Mouse (Mus musculus) right cerebral cortex, postnatal 4 days (tissue): ENCODE measurements around the gene Mfsd4b3.
"Not testable (repeated sequence)": the region's sequence is repeated elsewhere in the genome, so short reads cannot be mapped to it uniquely, and the experiment has no call there.

Experiments used
- DNase-seq: peaks from one replicate; pipeline ENCODE4 v3.0.0-alpha.2; 2022

The Mfsd4b3 gene

GRCm38 (mm10) chr10:39959761-39960440 lies at the start of gene Mfsd4b3:
Gene Mfsd4b3 (minus strand): TSS chr10:39960153.
- peak; percentile 88 for DNase-seq

GRCm38 (mm10) chr10:40009591-40009990 lies 49.6 kb upstream of the Mfsd4b3 start:
- no peak for DNase-seq

- not testable (repeated sequence) for DNase-seq
These were observed 48.9 kb upstream of the Mfsd4b3 start for GRCm38 (mm10) chr10:40008847-40009246.

GRCm38 (mm10) chr10:40007953-40008352 lies 48.0 kb upstream of the Mfsd4b3 start:
- no peak for DNase-seq

GRCm38 (mm10) chr10:40006963-40007362 lies 47.0 kb upstream of the Mfsd4b3 start:
- DNase-seq: no peak

- no peak for DNase-seq
These were observed 40.8 kb upstream of the Mfsd4b3 start for GRCm38 (mm10) chr10:40000746-40001145.

GRCm38 (mm10) chr10:39991155-39991554 lies 31.2 kb upstream of the Mfsd4b3 start:
- DNase-seq: no peak

GRCm38 (mm10) chr10:39986466-39986865 lies 26.5 kb upstream of the Mfsd4b3 start, which contains the start of gene Mfsd4b5:
Gene Mfsd4b5 (minus strand): TSS chr10:39986646.
- no peak for DNase-seq

- DNase-seq: no peak
These were observed 22.7 kb upstream of the Mfsd4b3 start for GRCm38 (mm10) chr10:39982604-39983003.

GRCm38 (mm10) chr10:39978231-39978630 lies 18.3 kb upstream of the Mfsd4b3 start:
- no peak for DNase-seq

- DNase-seq: no peak
These were observed 17.4 kb upstream of the Mfsd4b3 start for GRCm38 (mm10) chr10:39977346-39977745.

GRCm38 (mm10) chr10:39975771-39976170 lies 15.8 kb upstream of the Mfsd4b3 start:
- DNase-seq: no peak

GRCm38 (mm10) chr10:39974982-39975381 lies 15.0 kb upstream of the Mfsd4b3 start:
- no peak for DNase-seq

- DNase-seq: no peak
These were observed 7.6 kb upstream of the Mfsd4b3 start for GRCm38 (mm10) chr10:39967512-39967911.

GRCm38 (mm10) chr10:39961906-39962305 lies 2.0 kb upstream of the Mfsd4b3 start:
- DNase-seq: no peak

GRCm38 (mm10) chr10:39960441-39960822 lies 479 bp upstream of the Mfsd4b3 start:
- no peak for DNase-seq

GRCm38 (mm10) chr10:39958266-39958665 lies 1.7 kb downstream of the Mfsd4b3 start:
- DNase-seq: no peak

- DNase-seq: no peak
These were observed 3.5 kb downstream of the Mfsd4b3 start for GRCm38 (mm10) chr10:39956340-39956878.

GRCm38 (mm10) chr10:39955163-39955562 lies 4.8 kb downstream of the Mfsd4b3 start:
- no peak for DNase-seq

GRCm38 (mm10) chr10:39949377-39949954 lies 10.5 kb downstream of the Mfsd4b3 start:
- DNase-seq: no peak

- not testable (repeated sequence) for DNase-seq
These were observed 12.8 kb downstream of the Mfsd4b3 start for GRCm38 (mm10) chr10:39947195-39947594.

GRCm38 (mm10) chr10:39936553-39936952 lies 23.4 kb downstream of the Mfsd4b3 start:
- DNase-seq: no peak

- peak; percentile 29 for DNase-seq
These were observed 33.3 kb downstream of the Mfsd4b3 start, which contains the start of gene Mfsd4b2 for GRCm38 (mm10) chr10:39926616-39927139. Gene Mfsd4b2 (minus strand): TSS chr10:39926923.

GRCm38 (mm10) chr10:39924556-39924955 lies 35.4 kb downstream of the Mfsd4b3 start:
- DNase-seq: not testable (repeated sequence)
